Mouse (Mus musculus): ENCODE data around the gene Dusp27.
A peak's percentile ranks its signal among the peaks of the same experiment; 100 is the strongest.

Gene Dusp27

DNA sequence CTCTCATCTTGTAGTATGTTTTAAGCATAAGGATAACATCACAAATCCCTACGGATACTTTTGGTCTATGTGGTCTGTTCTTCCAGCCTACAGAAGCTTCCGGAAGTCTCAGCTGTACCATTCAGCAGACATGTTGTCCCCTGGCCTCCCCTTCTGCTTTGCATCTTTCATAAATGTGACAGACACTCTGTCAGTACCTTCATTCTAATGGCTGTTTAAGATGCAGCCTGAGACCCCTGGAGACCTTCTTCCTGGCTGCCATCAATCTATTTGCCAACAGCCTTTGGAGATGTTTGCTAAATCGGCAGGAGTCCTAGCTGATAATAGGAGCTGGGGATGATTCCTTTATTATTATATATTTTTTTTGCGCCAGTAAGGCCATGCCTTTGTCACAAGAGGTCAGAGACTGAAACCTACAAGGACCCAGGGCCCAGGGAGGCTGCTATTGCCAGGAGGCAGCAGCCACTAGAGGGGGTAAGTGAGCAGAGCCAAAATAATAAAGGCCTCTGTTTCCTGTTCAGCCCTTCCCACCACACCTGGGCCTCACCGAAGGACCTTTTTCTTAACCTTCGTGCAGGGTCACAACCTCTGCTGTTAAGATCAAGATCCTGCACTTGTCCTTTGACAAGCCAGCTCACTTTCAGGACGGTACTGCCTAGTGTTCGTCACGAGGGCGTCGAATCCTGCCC is 24.7 kb downstream of the Dusp27 start:
- DNase-seq (ENCODE audit: low spot score) = peak; percentile 76

DNA sequence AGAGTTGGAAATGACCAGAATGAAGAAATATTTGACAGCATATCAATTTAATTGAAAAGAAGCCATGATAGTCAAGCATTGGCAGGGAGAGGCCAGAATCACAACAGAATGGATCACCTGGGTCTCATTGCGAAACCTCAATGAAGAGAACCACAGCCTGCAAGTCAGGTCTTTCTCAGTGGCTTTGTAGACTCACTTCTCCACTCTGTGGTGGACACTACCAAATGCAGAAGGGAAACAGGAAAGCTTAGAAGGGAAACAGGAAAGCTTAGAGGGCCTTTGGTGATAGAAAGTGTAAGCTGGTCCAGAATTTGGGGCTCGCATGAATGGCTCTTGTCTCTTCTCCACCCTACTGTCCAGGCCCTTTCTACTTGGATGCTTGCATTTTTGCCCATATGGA is 29.6 kb downstream of the Dusp27 start:
- no peak for DNase-seq (ENCODE audit: low spot score)

DNA sequence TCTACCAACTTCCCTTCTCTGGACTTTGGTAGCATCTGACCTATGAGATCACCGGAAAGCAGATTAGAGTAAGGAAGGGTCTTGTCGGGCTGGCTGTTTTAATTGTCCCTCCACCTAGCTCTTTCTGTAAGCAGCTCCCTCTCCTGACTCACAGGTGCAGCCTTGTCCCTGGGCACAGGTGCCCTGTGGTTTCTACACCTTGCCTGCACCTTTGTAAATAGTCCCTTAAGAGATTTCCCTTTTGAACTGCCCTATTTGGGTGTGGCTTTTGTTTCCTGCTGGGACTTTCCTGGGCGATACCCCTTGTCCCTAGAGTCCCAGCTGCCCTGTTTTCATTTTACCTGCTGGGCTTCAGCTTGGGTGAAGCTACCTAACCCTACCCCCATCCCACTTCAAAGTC is 33.3 kb downstream of the Dusp27 start:
- no peak for DNase-seq (ENCODE audit: low spot score)

DNA sequence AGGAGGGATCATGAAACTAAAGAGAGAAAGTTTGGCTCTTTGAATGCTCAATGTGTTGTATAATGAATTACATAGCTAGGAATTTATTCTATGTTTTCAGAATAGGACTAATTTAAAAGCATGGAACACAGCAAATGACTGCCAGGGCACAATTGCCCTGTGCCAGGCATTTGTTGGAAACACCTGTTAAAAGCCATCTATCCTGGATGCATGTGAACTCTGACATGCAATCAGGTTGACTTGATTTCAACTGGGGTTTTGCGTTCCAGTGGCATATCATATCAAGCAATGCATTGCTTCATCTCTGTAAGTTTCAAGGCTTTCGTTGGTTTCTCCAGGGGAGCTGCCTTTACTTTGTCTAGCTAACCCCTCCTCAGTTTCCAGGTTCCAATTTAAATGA is 37.4 kb downstream of the Dusp27 start:
- no peak for DNase-seq (ENCODE audit: low spot score)

DNA sequence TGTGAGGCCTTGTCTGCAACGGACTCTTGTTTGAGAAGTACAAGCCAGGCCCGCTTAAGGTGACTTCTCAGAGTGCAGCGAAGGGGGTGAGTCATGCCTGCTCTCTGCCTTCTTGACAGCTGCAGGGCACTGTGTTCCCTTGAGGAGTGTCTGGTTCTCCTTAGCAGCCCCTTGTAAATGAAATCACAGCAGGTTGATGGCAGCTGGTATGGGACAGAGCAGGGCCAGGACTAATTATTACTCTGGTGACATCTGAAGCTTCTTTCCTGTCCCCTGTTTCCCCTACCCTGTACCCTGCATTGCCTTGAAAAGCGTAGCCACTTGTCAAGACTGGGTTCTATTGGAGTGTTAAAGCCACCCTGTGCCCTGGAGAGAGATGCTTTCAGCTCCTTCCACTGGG is 38.0 kb downstream of the Dusp27 start:
- no peak for DNase-seq (ENCODE audit: low spot score)

DNA sequence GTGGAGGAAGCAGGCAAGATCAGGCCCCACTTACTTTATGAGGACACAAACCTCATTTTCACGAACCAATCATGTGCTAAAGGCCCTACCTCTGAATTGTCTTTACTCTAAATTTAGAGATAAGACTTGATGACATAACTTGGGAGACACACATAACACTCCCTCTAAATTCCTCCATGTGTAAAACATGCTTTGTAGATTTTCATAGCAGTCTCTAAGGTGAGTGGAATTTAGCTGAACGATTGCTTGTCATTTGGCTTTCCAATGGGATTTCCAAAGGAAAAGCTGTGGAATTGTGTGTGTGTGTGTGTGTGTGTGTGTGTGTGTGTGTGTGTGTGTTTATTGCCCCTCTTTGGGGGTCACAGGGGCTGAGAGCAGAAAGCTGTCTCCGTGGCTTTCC is 38.4 kb downstream of the Dusp27 start:
- no peak for DNase-seq (ENCODE audit: low spot score)

DNA sequence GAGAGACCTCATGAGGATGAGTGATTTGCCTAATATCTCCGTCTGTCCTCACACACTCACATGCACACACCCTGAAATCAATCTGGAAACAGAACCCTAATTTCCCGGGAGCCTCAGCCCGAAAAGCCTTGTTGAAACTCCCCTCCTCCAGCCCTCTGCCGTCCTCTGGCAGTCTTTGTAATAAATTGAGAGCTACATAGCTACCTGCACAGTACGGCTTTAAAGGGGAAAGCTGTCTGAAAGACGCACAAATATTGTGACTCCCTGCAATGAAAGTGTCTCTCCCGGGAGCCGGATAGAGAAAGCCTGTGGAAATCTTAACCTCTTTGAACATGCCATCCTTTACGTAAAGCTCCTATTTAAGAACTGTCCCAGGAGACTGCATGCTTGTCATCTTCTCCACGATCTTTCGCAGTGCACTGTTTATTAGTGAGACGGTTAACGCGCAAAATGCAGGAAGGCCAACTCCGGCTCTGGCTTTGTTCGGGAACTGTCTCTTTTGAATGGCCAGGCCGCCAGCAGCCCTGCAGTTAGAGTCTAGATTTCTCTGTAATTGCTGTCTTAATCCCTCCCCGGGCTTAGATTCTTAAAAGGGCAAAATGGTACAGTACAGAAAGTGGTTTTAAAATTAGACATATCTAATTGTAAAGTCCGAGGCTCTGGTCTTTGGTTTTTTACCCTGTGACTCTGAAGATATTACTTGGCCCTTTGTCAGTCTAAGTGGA is 39.1 kb downstream of the Dusp27 start:
- DNase-seq (ENCODE audit: low spot score) = no peak

DNA sequence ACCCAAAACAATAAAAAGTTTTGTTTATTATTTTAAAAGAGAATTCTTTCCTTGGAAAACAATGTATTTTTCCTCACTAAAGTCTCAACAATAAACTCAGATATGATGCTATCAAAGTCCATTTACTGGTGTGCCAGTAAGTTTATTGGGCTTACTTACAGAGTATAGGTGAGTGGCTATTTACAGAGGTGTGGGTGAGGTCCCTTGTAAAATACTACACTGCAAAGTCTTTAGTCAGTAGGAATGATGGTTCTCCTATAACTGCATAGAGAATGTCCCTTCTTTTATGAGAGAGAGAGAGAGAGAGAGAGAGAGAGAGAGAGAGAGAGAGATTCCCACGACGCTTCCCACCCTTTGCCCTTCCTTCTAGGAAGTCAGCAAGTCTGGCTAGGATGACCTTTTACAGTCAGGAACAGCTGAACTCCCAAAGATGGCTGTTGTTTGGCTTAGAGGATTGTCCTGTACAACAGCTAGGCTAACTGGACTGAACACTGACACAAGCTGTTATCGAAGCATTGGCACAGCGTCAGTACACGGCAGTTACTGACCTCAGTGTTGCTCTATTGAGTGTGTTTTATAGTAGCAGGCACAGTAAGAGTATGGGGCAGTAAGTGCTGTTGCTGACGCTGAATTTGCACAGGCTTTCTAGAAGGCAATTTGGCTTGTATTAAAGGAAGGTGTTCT is 50.5 kb downstream of the Dusp27 start:
- no peak for DNase-seq (ENCODE audit: low spot score)

DNA sequence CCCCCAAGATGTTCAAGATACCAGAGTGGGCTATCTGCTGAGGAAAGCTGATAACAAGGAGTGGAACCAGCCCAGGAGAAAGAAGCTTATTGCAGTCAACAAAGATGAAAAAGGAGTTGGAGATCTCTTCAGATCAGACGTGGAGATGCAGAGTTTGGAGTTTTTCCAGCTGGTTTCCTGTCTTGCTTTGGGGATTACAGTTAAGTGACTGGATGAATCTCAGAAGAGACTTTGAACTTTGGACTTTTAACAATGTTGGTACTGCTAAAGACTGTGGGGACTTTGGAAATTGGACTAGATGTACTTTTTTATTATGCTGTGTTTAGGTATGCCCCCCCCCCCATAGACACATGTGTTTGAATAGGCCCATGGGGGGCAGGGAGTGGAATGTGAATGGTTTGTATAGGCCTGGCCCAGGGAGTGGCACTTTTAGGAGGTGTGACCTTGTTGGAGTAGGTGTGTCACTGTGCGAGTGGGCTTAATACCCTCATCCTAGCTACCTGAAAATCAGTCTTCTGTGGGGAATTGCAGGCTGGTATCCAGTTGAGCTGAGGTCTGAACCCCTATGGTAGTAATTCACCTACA is 59.8 kb downstream of the Dusp27 start:
- no peak for DNase-seq (ENCODE audit: low spot score)

DNA sequence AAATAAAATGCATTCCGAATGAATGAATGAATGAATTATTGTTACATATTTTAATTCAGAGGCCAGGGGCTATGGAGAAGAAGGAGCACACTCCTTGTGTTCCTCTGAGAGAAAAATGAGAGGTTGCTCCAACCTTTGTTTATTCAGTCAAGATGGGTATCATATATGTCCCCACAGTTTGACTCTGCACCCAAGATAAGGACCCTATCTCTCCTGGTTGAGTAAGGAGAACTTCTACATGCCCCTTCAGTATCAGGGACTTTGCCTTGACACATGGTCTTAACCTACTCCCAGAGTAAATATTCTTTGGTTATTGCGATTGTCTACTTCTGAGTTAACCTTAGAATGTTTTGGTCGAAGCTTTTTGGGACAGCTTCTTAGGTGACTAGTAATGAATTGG is 63.9 kb downstream of the Dusp27 start:
- no peak for DNase-seq (ENCODE audit: low spot score)

DNA sequence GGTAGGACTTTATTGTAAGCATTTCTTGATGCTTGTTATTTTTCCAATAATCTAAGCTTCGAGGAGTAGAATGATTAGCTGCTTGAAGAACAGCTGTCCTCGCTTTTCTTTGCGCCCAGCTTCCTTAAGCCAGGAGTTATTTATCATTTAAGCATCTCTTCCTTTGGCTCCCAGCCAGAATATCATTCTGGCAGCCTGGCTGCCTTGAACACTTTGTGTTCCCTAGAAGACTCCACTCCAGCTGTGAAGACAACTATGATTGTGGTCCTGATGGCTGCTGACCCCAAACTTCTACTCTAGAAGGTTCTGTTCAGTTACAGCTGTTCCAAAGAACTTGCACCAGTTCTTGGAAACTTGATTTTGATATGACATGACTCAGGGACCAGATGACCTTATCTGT is 66.2 kb downstream of the Dusp27 start:
- no peak for DNase-seq (ENCODE audit: low spot score)

DNA sequence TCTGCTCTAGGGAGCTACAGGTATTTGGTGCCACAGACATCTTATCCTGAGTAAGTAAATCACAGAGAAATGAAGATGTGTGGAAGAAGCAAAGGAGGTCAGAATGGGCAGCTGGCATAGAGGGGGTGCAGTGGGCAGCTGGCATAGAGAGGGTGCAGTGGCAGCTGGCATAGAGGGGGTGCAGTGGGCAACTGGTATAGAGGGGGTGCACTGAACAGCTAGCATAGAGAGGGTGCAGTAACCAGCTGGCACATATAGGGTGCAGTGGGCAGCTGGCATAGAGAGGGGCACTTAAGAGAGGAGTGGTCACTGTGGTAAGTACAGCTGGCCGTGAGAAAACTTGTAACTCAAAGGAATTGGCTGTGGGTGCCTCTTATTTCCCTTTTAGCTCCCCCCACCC is 67.3 kb downstream of the Dusp27 start:
- DNase-seq (ENCODE audit: low spot score) = no peak

DNA sequence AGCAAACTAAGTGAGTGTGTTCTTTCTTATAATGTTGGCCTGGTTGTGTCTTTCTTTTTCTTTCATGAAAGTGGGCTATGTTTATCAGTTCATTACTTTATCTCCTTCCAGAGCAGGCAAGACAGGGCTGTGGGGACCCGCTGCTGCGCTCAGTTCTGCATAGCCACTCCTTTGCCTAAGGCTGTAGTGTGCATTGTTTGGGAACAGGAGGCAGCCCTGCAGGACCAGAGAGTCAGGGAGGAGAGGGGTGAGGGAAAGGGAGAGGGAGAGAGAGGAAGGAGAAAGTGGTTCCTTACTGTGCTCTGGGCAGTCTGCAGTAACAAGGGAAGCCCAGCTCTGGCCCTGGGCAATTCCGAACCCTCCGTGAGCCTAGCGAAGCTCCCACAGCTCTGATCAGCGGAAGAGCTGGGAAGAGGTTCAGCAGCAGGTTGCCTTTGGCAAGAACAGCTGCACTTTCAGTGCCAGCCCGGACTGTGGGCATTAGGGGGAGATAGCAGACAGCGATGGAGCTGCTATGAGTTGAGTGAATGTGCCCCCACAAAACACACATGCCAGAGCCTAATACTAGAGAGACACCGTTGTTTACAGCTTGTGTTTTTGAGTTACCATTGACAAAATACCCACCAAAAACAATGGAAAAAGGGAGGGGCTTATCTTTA is 71.5 kb downstream of the Dusp27 start:
- DNase-seq (ENCODE audit: low spot score) = peak; percentile 27

DNA sequence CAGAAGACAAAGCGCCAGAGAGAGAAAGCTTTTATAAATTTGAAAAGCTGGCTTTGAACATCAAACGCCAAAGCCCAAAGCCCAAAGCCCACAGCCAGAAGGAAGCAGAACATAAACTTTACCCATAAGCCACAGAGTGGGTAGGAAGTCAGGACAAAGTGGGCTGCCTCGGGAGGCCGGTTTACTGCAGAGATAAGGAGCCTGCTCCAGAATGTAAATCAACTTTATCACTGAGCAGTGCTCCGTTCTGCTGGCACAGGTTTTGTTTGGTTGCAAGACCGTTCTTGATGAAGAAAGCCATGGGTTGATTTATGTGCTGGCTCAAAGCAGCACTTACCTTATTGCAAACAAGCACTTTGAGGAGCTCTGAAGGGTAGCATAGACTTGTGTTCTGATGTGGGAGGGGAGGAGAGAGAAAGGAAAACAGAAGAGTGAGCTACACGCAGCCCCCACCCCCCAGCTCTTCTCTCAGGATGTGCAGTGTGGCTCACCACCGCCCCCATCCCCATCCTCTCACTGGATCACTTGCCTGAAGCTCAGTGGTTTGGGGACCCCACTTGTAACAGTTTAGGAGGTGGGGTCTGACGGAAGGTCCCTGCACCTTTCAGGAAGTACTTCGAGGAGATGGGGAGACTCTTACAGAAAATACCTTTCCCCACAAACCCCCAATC is 74.3 kb downstream of the Dusp27 start:
- DNase-seq (ENCODE audit: low spot score) = no peak

DNA sequence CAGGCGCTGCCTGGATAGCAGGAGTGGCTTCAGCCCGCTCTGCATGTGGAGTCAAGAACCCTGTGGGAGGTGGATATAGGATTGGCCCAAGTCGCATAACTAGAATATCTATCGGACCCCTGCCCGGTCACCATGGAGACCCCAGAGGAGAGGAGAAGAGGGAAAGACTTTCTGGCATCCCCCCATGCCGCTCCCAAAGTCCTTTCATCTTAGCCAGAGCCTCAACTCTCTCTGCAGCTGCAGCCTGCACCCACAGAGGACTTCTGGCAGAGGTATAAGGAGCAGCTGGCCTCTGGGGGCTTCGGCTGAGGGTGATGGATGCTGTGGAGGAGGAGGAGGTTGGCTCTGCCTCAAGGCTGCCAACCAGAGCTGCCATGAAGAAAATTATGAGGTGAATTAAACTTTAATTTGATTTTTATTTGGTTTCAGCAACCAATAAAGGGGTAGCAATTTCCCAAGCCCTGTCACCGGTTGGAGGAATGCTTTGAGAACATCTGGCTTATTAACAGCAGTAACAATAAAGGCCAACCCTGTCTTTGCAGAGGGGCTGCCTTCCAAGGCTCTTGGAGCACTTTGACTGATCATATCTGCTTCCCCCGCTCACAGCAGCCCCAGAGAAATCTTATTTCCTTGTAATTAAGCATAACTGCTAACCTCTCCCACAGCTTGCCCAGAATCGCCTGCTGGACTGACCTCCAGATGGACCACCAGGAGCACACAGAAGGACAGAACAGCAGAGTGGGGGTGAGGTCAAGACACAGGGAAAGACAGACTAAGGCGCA is 78.5 kb downstream of the Dusp27 start:
- DNase-seq (ENCODE audit: low spot score) = peak; percentile 46

DNA sequence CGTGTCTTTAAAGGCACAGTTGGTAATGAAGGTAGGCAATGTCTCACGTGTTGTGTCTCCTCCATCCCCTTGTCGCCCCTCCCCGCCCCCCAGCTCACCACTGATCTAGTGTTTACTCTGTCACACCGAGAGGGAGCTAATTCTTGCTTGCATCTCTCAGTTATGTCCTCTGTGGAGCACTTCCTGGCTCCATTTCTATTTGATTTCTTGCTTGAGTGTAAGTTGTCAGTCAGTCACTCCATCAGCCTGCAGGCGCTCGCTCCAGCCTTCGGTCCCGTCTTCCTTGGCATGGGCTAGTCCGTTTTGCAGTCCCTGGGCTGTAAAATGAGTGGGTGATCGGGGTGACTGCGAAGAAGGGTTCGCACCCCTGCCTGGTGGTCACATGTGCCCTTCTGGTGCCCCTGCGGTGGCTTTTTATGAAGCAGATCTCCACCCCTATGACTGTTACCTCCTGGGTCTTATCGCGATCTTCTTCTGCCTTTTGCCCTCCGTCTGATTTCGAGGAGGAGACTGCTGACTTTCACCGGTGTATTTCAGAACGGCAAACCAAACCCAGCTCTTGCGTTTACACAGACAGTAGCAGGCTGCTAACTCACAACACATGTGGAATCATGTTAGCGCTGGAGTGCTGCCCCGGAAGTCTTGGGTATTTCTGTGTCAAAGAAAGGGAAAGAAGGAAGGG is 79.4 kb downstream of the Dusp27 start:
- DNase-seq (ENCODE audit: low spot score) = peak; percentile 42

Data from retina, embryonic 14.5 days (tissue).